Comparison of ENCODE assay signal across 21 mouse cellular contexts in the genomic region with DNA sequence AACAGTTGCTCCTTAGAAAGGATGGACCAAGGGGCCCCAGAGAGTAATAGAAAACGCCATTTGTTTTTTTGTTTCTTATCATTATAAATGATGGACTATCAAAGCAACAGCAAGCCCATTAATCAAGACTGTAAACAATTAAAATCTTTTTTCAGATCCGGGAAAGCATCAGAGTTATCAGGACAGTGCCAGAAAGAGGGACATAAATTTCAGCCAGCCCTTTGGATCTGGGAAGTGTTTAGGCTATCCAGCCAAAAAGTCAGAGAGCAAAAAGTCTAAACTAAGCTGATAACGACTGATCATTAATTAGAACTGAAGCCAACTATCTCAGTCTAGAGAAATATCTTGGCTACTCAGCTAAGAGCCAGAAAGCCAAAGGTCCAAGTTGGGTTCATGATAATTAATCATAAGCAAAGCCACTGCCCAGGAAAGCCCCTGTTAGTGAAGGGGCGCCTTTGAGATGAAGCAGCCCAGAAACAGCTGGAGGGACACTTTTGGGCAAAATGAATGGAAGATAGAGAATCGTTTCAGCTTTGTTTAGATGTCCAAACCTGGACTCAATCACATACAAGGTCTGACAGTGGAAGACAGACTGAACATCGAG. TPM values are rescaled to one million over a fixed set of nuclear protein-coding genes. Genes with fewer than 3 reads are reported as not detected.
A peak's percentile ranks its signal among the peaks of the same experiment; 100 is the strongest.
DNase-seq lines count a peak whose midpoint lies in the region; ATAC-seq and TF ChIP-seq lines count a peak whose summit lies in the region.
"Had no signal": no experiment of that assay in that cellular context is flagged by ENCODE, and none has a peak within 500 bp of the region (broad histone marks: within the 10 kb centered on the region; RNA-seq: fewer than 3 reads in every experiment).

No protein-coding gene starts in this region.

- no peak overlapping the region for H3K4me2 ChIP-seq in intestine, embryonic 15.5 days (replicated peaks)
- no peak overlapping the region for H3K4me2 ChIP-seq in intestine, postnatal 0 days (replicated peaks; ENCODE audit: low read depth)
- H3K4me2 ChIP-seq in lung, embryonic 15.5 days: no peak overlapping the region
- H3K4me2 ChIP-seq in hindbrain, embryonic 11.5 days (replicated peaks; ENCODE audit: low read depth, low read length): no peak overlapping the region
- H3K4me2 ChIP-seq: embryonic facial prominence, embryonic 12.5 days; forebrain, embryonic 13.5 days; heart, embryonic 12.5 days; hindbrain, embryonic 14.5 days had no signal

- no peak overlapping the region for H3K4me3 ChIP-seq in intestine, embryonic 15.5 days (replicated peaks)
- H3K4me3 ChIP-seq in intestine, postnatal 0 days (ENCODE audit: low read depth, low read length): no peak overlapping the region
- H3K4me3 ChIP-seq in lung, embryonic 15.5 days: no peak overlapping the region
- no peak overlapping the region for H3K4me3 ChIP-seq in hindbrain, embryonic 11.5 days (ENCODE audit: low read depth, low read length)
- H3K4me3 ChIP-seq: embryonic facial prominence, embryonic 12.5 days; erythroblast, embryonic 14.5 days; forebrain, embryonic 13.5 days; heart, embryonic 12.5 days; midbrain, embryonic 10.5 days had no signal

- no peak overlapping the region for H3K27ac ChIP-seq in intestine, embryonic 15.5 days
- H3K27ac ChIP-seq in intestine, postnatal 0 days (ENCODE audit: low read depth, low read length): no peak overlapping the region
- H3K27ac ChIP-seq in lung, embryonic 15.5 days: no peak overlapping the region
- no peak overlapping the region for H3K27ac ChIP-seq in hindbrain, embryonic 11.5 days (ENCODE audit: low read depth, low read length)
- H3K27ac ChIP-seq: embryonic facial prominence, embryonic 12.5 days; forebrain, embryonic 13.5 days; hindbrain, embryonic 14.5 days; midbrain, embryonic 10.5 days had no signal

- WGBS in intestine, embryonic 15.5 days: 37% methylated on average over 6 of the region's 6 CpGs
- 41% methylated on average over 6 of the region's 6 CpGs for WGBS in intestine, postnatal 0 days
- WGBS in lung, embryonic 15.5 days: 25% methylated on average over 6 of the region's 6 CpGs
- 66% methylated on average over 6 of the region's 6 CpGs for WGBS in hindbrain, embryonic 11.5 days

- no peaks in the 10 kb centered on the region for H3K9me3 ChIP-seq in intestine, embryonic 15.5 days
- no peaks in the 10 kb centered on the region for H3K9me3 ChIP-seq in intestine, postnatal 0 days (ENCODE audit: control insufficient read depth)
- H3K9me3 ChIP-seq in lung, embryonic 15.5 days: no peaks in the 10 kb centered on the region
- H3K9me3 ChIP-seq in hindbrain, embryonic 11.5 days (ENCODE audit: control insufficient read depth, low read length): no peaks in the 10 kb centered on the region
- H3K9me3 ChIP-seq: embryonic facial prominence, embryonic 12.5 days; forebrain, embryonic 13.5 days; heart, embryonic 12.5 days; midbrain, embryonic 10.5 days had no signal

- no peak for TF ChIP-seq CTCF in intestine, postnatal 0 days (IDR thresholded peaks at IDR 0.05; ENCODE audit: low read depth)

- intact Hi-C loops in left cerebral cortex, postnatal 14 days (cut with DNase I): no loop called here

- DNase-seq in lung, postnatal 14 days: no peak
- peak; percentile 40 to 45 for DNase-seq in kidney, postnatal 4 days
- DNase-seq in left cerebral cortex, postnatal 14 days (ENCODE audit: low spot score in 2 of 2): no peak
- no peak for DNase-seq in hindbrain, embryonic 11.5 days (ENCODE audit: low spot score)
- DNase-seq: adrenal gland, postnatal 25 days; cerebellum, adult 18-20 months; cerebellum, postnatal 36 days; left cerebral cortex, postnatal 4 days; liver; thymus, postnatal 36 days had no signal

- ATAC-seq in intestine, embryonic 15.5 days: peak; percentile 73
- no peak for ATAC-seq in intestine, postnatal 0 days
- ATAC-seq in lung, embryonic 15.5 days (ENCODE audit: borderline replicate concordance, extremely low read depth, low FRiP score, low TSS enrichment): peak; percentile 81
- no peak for ATAC-seq in hindbrain, embryonic 11.5 days (ENCODE audit: low FRiP score)
- ATAC-seq: forebrain, embryonic 13.5 days had no signal

- no peaks in the 10 kb centered on the region for H3K36me3 ChIP-seq in intestine, embryonic 15.5 days
- H3K36me3 ChIP-seq in intestine, postnatal 0 days (ENCODE audit: control insufficient read depth, insufficient read depth): no peaks in the 10 kb centered on the region
- H3K36me3 ChIP-seq in lung, embryonic 15.5 days: no peaks in the 10 kb centered on the region
- no peaks in the 10 kb centered on the region for H3K36me3 ChIP-seq in hindbrain, embryonic 11.5 days (ENCODE audit: control insufficient read depth, insufficient read depth, low read length)
- H3K36me3 ChIP-seq: embryonic facial prominence, embryonic 12.5 days; heart, embryonic 12.5 days; midbrain, embryonic 10.5 days had no signal

- no peak overlapping the region for H3K9ac ChIP-seq in intestine, embryonic 15.5 days
- no peak overlapping the region for H3K9ac ChIP-seq in intestine, postnatal 0 days (ENCODE audit: low read depth, low read length)
- H3K9ac ChIP-seq in lung, embryonic 15.5 days: no peak overlapping the region
- H3K9ac ChIP-seq in hindbrain, embryonic 11.5 days (ENCODE audit: low read depth, low read length): no peak overlapping the region
- H3K9ac ChIP-seq: embryonic facial prominence, embryonic 12.5 days; forebrain, embryonic 13.5 days; heart, embryonic 12.5 days; hindbrain, embryonic 14.5 days had no signal

- 0 out of 2 replicates have a peak, but pooled peaks cover 6% of the 10 kb centered on the region for H3K4me1 ChIP-seq in intestine, embryonic 15.5 days (replicated peaks)
- H3K4me1 ChIP-seq in intestine, postnatal 0 days (replicated peaks; ENCODE audit: control insufficient read depth, insufficient read depth, low read length): no peaks in the 10 kb centered on the region
- H3K4me1 ChIP-seq in lung, embryonic 15.5 days: peaks cover 34% of the 10 kb centered on the region
- H3K4me1 ChIP-seq in hindbrain, embryonic 11.5 days (replicated peaks; ENCODE audit: control insufficient read depth, insufficient read depth, low read length): no peaks in the 10 kb centered on the region
- H3K4me1 ChIP-seq: embryonic facial prominence, embryonic 12.5 days; forebrain, embryonic 13.5 days; heart, embryonic 12.5 days; midbrain, embryonic 10.5 days had no signal

- no peaks in the 10 kb centered on the region for H3K27me3 ChIP-seq in intestine, embryonic 15.5 days (replicated peaks)
- H3K27me3 ChIP-seq in intestine, postnatal 0 days (replicated peaks; ENCODE audit: control insufficient read depth, insufficient read depth, low read length): no peaks in the 10 kb centered on the region
- no peaks in the 10 kb centered on the region for H3K27me3 ChIP-seq in lung, embryonic 15.5 days
- H3K27me3 ChIP-seq in hindbrain, embryonic 11.5 days (ENCODE audit: control insufficient read depth, insufficient read depth, low read length): no peaks in the 10 kb centered on the region
- H3K27me3 ChIP-seq: embryonic facial prominence, embryonic 12.5 days; forebrain, embryonic 13.5 days; heart, embryonic 12.5 days had no signal

RNA-seq across cellular contexts. Expression of gene Shisa3, which starts 35.0 kb away (rescaled TPM):
- polyA plus RNA-seq in intestine, embryonic 15.5 days (2015; fragmentation: Nextera tagmentation; extraction: Ambion mirVana): 15.0 and 15.2 TPM in 2 replicates
- 6.6 and 6.9 TPM in 2 replicates for polyA plus RNA-seq in intestine, postnatal 0 days (2015; fragmentation: Nextera tagmentation; extraction: Ambion mirVana)
- 2.8 and 3.1 TPM in 2 replicates for polyA plus RNA-seq in lung, embryonic 15.5 days (2015; fragmentation: Nextera tagmentation; extraction: Ambion mirVana)
- 1 to 10 TPM; 1.7 TPM for total RNA-seq in left cerebral cortex, postnatal 14 days (2021)
- 3.3 and 5.1 TPM in 2 replicates for polyA plus RNA-seq in hindbrain, embryonic 11.5 days (2014; fragmentation: Nextera tagmentation; extraction: Ambion mirVana)
- total RNA-seq: granulocyte monocyte progenitor cell, adult 5-6 weeks; neutrophil, adult 5-6 weeks had no signal
- polyA plus RNA-seq: erythroblast, embryonic 14.5 days had no signal

Comparison
In these comparisons a context has a peak if more than half of its experiments do, and no peak if none do; other contexts are left out.
1. ATAC-seq: peak in intestine, embryonic 15.5 days (single experiment) and lung, embryonic 15.5 days (single experiment); none in intestine, postnatal 0 days (single experiment) and hindbrain, embryonic 11.5 days (single experiment).
2. DNase-seq: peak in kidney, postnatal 4 days (2 of 2); none in lung, postnatal 14 days (single experiment), left cerebral cortex, postnatal 14 days (0 of 2) and hindbrain, embryonic 11.5 days (single experiment).